9 mouse cellular contexts compared by ENCODE assay signal in genomic region chr12:77739047-77739760, GRCm38 (mm10).
DNase-seq lines count a peak whose midpoint lies in the region; ATAC-seq lines count a peak whose summit lies in the region.
"Had no signal": no experiment of that assay in that cellular context is flagged by ENCODE, and none has a peak within 500 bp of the region (broad histone marks: within the 10 kb centered on the region; RNA-seq: fewer than 3 reads in every experiment).

No protein-coding gene starts in this region.

- no peak overlapping the region for H3K4me2 ChIP-seq in midbrain, embryonic 15.5 days
- no peak overlapping the region for H3K4me2 ChIP-seq in midbrain, embryonic 11.5 days
- H3K4me2 ChIP-seq in forebrain, embryonic 16.5 days (ENCODE audit: low read length) = no peak overlapping the region
- no peak overlapping the region for H3K4me2 ChIP-seq in neural tube, embryonic 13.5 days

- H3K4me1 ChIP-seq in midbrain, embryonic 15.5 days = no peaks in the 10 kb centered on the region
- peaks cover 5% of the 10 kb centered on the region for H3K4me1 ChIP-seq in midbrain, embryonic 11.5 days (ENCODE audit: control insufficient read depth, insufficient read depth, low read length)
- H3K4me1 ChIP-seq in forebrain, embryonic 16.5 days (replicated peaks; ENCODE audit: control insufficient read depth, insufficient read depth, low read length) = peaks cover 13% of the 10 kb centered on the region
- peaks cover 22% of the 10 kb centered on the region for H3K4me1 ChIP-seq in hindbrain, embryonic 10.5 days (replicated peaks)
- H3K4me1 ChIP-seq in neural tube, embryonic 13.5 days (replicated peaks) = peaks cover 13% of the 10 kb centered on the region

- WGBS in midbrain, embryonic 15.5 days = 66% methylated on average over 6 of the region's 6 CpGs
- 73% methylated on average over 6 of the region's 6 CpGs for WGBS in midbrain, embryonic 11.5 days
- WGBS in forebrain, embryonic 16.5 days = 8% methylated on average over 6 of the region's 6 CpGs
- WGBS in hindbrain, embryonic 10.5 days = 73% methylated on average over 6 of the region's 6 CpGs
- 26% methylated on average over 6 of the region's 6 CpGs for WGBS in neural tube, embryonic 13.5 days

- no peaks in the 10 kb centered on the region for H3K27me3 ChIP-seq in midbrain, embryonic 15.5 days (replicated peaks)
- H3K27me3 ChIP-seq in midbrain, embryonic 11.5 days (ENCODE audit: control insufficient read depth, insufficient read depth, low read length) = no peaks in the 10 kb centered on the region
- H3K27me3 ChIP-seq in forebrain, embryonic 16.5 days (replicated peaks; ENCODE audit: control insufficient read depth, insufficient read depth, low read length) = 0 out of 2 replicates have a peak, but pooled peaks cover 5% of the 10 kb centered on the region
- H3K27me3 ChIP-seq in hindbrain, embryonic 10.5 days (ENCODE audit: insufficient read depth, poor library complexity, severe bottlenecking) = no peaks in the 10 kb centered on the region
- no peaks in the 10 kb centered on the region for H3K27me3 ChIP-seq in neural tube, embryonic 13.5 days

- H3K36me3 ChIP-seq in midbrain, embryonic 15.5 days (replicated peaks) = no peaks in the 10 kb centered on the region
- H3K36me3 ChIP-seq in midbrain, embryonic 11.5 days (ENCODE audit: control insufficient read depth, insufficient read depth, low read length) = no peaks in the 10 kb centered on the region
- no peaks in the 10 kb centered on the region for H3K36me3 ChIP-seq in forebrain, embryonic 16.5 days (ENCODE audit: control insufficient read depth, insufficient read depth)
- no peaks in the 10 kb centered on the region for H3K36me3 ChIP-seq in hindbrain, embryonic 10.5 days
- H3K36me3 ChIP-seq in neural tube, embryonic 13.5 days = no peaks in the 10 kb centered on the region

- no peak overlapping the region for H3K4me3 ChIP-seq in midbrain, embryonic 15.5 days
- H3K4me3 ChIP-seq in midbrain, embryonic 11.5 days (ENCODE audit: low read depth, low read length) = no peak overlapping the region
- no peak overlapping the region for H3K4me3 ChIP-seq in forebrain, embryonic 16.5 days (replicated peaks; ENCODE audit: low read length)
- no peak overlapping the region for H3K4me3 ChIP-seq in hindbrain, embryonic 10.5 days
- H3K4me3 ChIP-seq in neural tube, embryonic 13.5 days = no peak overlapping the region
- H3K4me3 ChIP-seq: left cerebral cortex, adult 2 months; myocyte had no signal

- H3K9me3 ChIP-seq in midbrain, embryonic 15.5 days = no peaks in the 10 kb centered on the region
- H3K9me3 ChIP-seq in midbrain, embryonic 11.5 days (ENCODE audit: control insufficient read depth, low read length) = no peaks in the 10 kb centered on the region
- no peaks in the 10 kb centered on the region for H3K9me3 ChIP-seq in forebrain, embryonic 16.5 days (ENCODE audit: control insufficient read depth, low read length)
- no peaks in the 10 kb centered on the region for H3K9me3 ChIP-seq in hindbrain, embryonic 10.5 days
- H3K9me3 ChIP-seq in neural tube, embryonic 13.5 days = no peaks in the 10 kb centered on the region

- no peak for DNase-seq in midbrain, embryonic 11.5 days (ENCODE audit: low spot score, missing footprints)
- DNase-seq in hindbrain, embryonic 10.5 days (ENCODE audit: low spot score) = no peak
- DNase-seq in B cell, adult 2 months = no peak
- DNase-seq in testis, postnatal 10 days (ENCODE audit: low spot score) = no peak

- ATAC-seq in midbrain, embryonic 15.5 days (replicated peaks) = no peak
- ATAC-seq in midbrain, embryonic 11.5 days (ENCODE audit: low FRiP score) = no peak
- ATAC-seq in forebrain, embryonic 16.5 days = peak; percentile 96
- ATAC-seq in neural tube, embryonic 13.5 days (ENCODE audit: low read depth) = peak; percentile 84

- no peak overlapping the region for H3K9ac ChIP-seq in midbrain, embryonic 15.5 days
- no peak overlapping the region for H3K9ac ChIP-seq in midbrain, embryonic 11.5 days (ENCODE audit: low read length)
- no peak overlapping the region for H3K9ac ChIP-seq in forebrain, embryonic 16.5 days (replicated peaks; ENCODE audit: low read depth, low read length)
- H3K9ac ChIP-seq in neural tube, embryonic 13.5 days = no peak overlapping the region

- peak overlapping the region; percentile 4; the same call in 1 of the 2 replicates for H3K27ac ChIP-seq in midbrain, embryonic 15.5 days
- H3K27ac ChIP-seq in midbrain, embryonic 11.5 days (ENCODE audit: low read depth, low read length) = no peak overlapping the region
- H3K27ac ChIP-seq in forebrain, embryonic 16.5 days (ENCODE audit: low read length) = no peak overlapping the region; the same call in 1 of the 2 replicates
- H3K27ac ChIP-seq in hindbrain, embryonic 10.5 days = 0 out of 2 replicates have a peak overlapping the region, but pooled peaks have one; percentile 35
- H3K27ac ChIP-seq in neural tube, embryonic 13.5 days (replicated peaks) = peak overlapping the region; percentile 49; the same call in 1 of the 2 replicates
- H3K27ac ChIP-seq: left cerebral cortex, adult 2 months had no signal

Comparison
In these comparisons a context has a peak if more than half of its experiments do, and no peak if none do; other contexts are left out.
1. H3K27ac ChIP-seq: peak in midbrain, embryonic 15.5 days (single experiment), hindbrain, embryonic 10.5 days (single experiment) and neural tube, embryonic 13.5 days (single experiment); none in midbrain, embryonic 11.5 days (single experiment) and forebrain, embryonic 16.5 days (single experiment).
2. ATAC-seq: peak in forebrain, embryonic 16.5 days (single experiment) and neural tube, embryonic 13.5 days (single experiment); none in midbrain, embryonic 15.5 days (single experiment) and midbrain, embryonic 11.5 days (single experiment).